Mouse (Mus musculus) lung, embryonic 16.5 days (tissue): Measurements from ENCODE around the gene Tmed2. TPM values are rescaled to one million over a fixed set of nuclear protein-coding genes. Genes with fewer than 3 reads are reported as not detected.

Experiments
- ATAC-seq: fragments of 200-750 bp; cut with Nextera tagmentation; 2 replicates; pipeline ENCODE4 v1.8.0; 2017; ENCODE audit warnings: low read depth, mild to moderate bottlenecking, moderate library complexity
- H3K27ac ChIP-seq: fragments of 300-500 bp; sonication (generic); 2 replicates; pipeline ENCODE4 v1.5.1; 2014; ENCODE audit warnings: mild to moderate bottlenecking, control low read depth, low read length
- H3K27me3 ChIP-seq: fragments of 300-500 bp; sonication (generic); 2 replicates; pipeline ENCODE4 v1.6.1; 2014; ENCODE audit warnings: low read depth, low read length, mixed read lengths; ENCODE audit not compliant: control insufficient read depth, insufficient read depth
- H3K36me3 ChIP-seq: fragments of 300-500 bp; sonication (generic); 2 replicates; pipeline ENCODE4 v1.6.1; 2014; ENCODE audit warnings: low read length; ENCODE audit not compliant: control insufficient read depth, insufficient read depth
- H3K4me1 ChIP-seq: fragments of 300-500 bp; sonication (generic); replicated peaks from 2 replicates; pipeline ENCODE4 v1.6.1; 2014; ENCODE audit warnings: low read length, mixed read lengths; ENCODE audit not compliant: control insufficient read depth, insufficient read depth
- H3K4me2 ChIP-seq: fragments of 300-500 bp; sonication (generic); 2 replicates; pipeline ENCODE4 v1.6.1; 2014; ENCODE audit warnings: low read depth, low read length, control low read depth
- H3K4me3 ChIP-seq: fragments of 300-500 bp; sonication (generic); 2 replicates; pipeline ENCODE4 v1.5.1; 2014; ENCODE audit warnings: mild to moderate bottlenecking, low read length, control low read depth
- H3K9ac ChIP-seq: fragments of 300-500 bp; sonication (generic); 2 replicates; pipeline ENCODE4 v1.6.1; 2014; ENCODE audit warnings: low read length, control low read depth
- H3K9me3 ChIP-seq: fragments of 300-500 bp; sonication (generic); 2 replicates; pipeline ENCODE4 v1.6.1; 2016; ENCODE audit warnings: low read length; ENCODE audit not compliant: control insufficient read depth
- WGBS: fragments of 180-500 bp; shearing (Covaris S2); extraction: QIAGEN DNeasy Blood & Tissue Kit; methylation state at CpG from one replicate; pipeline ENCODE4 v1.1.7; 2014; 5-methylcytosine and 5-hydroxymethylcytosine counted together
- polyA plus RNA-seq: library from polyadenylated mRNA; unstranded; fragments of >200 nt; fragmentation: Nextera tagmentation; extraction: Ambion mirVana; gene quantifications from 2 replicates; pipeline ENCODE4 v1.2.1, GENCODE M21; 2015

Gene Tmed2
- polyA plus RNA-seq, 1 experiment from 2014 or later: 611 TPM

DNA sequence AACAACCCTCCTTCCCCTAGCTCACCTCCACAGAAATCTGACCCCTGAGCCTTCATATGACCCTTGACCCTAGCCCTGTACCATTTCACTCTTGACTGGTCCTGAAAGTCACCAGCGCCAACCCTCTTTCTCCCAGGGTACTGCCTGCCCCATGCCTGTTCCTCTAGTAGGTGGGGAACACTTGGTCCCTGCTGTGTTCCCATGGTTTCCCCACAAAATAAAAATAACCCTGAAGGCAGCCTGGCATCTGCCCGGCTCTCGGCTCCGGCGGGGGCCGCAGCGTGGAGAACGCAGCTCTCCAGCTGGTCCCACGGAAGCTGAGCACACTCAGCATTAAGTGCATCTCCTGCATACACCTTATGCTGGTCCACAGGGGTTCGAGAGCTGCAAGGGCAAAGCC, 21.8 kb upstream of the Tmed2 start:
- no peak overlapping the region for H3K27ac ChIP-seq
- H3K4me3 ChIP-seq: no peak overlapping the region
- WGBS: 87% methylated on average over 10 of the region's 10 CpGs
- H3K4me2 ChIP-seq: no peak overlapping the region
- H3K9me3 ChIP-seq: no peaks in the 10 kb centered on the region
- no peaks in the 10 kb centered on the region for H3K4me1 ChIP-seq
- H3K27me3 ChIP-seq: no peaks in the 10 kb centered on the region
- H3K9ac ChIP-seq: no peak overlapping the region
- no peak for ATAC-seq
- H3K36me3 ChIP-seq: peaks cover 23% of the 10 kb centered on the region

DNA sequence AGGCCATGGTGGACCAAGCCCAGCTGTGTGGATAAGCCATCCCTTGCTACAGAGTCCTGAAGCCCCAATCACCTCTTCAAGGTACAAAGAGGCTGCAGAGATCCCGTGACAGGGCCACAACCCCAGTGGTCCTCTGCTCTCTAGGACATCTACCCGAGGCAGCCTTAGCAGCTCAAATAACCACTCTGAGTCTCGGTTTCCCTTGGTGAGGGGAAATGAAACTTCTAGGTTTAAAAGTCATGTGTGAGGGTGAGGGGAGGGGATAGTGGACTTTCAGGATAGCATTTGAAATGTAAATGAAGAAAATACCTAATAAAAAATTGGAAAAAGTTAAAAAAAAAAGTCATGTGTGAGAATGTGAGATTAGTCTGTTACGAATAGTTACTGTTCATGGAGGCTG, 18.9 kb upstream of the Tmed2 start:
- Histone ChIP-seq H3K9me3 (no peaks in the 10 kb centered on the region), H3K4me2 (no peak overlapping the region), H3K36me3 (peaks cover 18% of the 10 kb centered on the region), H3K4me1 (no peaks in the 10 kb centered on the region), H3K4me3 (no peak overlapping the region), H3K9ac (no peak overlapping the region), H3K27me3 (no peaks in the 10 kb centered on the region), H3K27ac (no peak overlapping the region)
- no peak for ATAC-seq
- WGBS: 83% methylated on average over 4 of the region's 4 CpGs

DNA sequence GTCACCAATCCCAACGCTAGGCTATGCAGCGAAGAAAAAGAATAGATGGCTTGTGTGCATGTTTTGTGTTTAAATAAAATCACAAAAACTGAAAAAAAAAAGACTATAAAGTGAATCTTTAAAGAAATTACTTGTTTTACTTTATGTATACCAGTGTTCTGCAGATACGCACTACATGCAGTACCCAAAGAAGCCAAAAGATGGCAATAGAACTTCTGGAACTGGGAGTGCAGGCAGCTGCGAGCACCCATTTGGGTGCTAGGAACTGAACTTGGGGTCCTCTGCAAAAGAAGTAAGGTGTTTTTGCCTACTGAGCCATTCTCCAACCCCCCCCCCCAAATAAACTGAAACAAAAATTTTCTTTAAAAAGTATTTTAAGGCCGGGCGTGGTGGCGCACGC, 17.5 kb upstream of the Tmed2 start:
- peaks cover under 1% of the 10 kb centered on the region; the same call in 1 of the 2 replicates for H3K4me1 ChIP-seq
- peaks cover 14% of the 10 kb centered on the region for H3K36me3 ChIP-seq
- H3K4me2 ChIP-seq: no peak overlapping the region
- H3K4me3 ChIP-seq: no peak overlapping the region
- ATAC-seq: no peak
- WGBS: 96% methylated on average over 8 of the region's 8 CpGs
- no peaks in the 10 kb centered on the region for H3K9me3 ChIP-seq
- no peak overlapping the region for H3K27ac ChIP-seq
- no peak overlapping the region for H3K9ac ChIP-seq
- no peaks in the 10 kb centered on the region for H3K27me3 ChIP-seq

DNA sequence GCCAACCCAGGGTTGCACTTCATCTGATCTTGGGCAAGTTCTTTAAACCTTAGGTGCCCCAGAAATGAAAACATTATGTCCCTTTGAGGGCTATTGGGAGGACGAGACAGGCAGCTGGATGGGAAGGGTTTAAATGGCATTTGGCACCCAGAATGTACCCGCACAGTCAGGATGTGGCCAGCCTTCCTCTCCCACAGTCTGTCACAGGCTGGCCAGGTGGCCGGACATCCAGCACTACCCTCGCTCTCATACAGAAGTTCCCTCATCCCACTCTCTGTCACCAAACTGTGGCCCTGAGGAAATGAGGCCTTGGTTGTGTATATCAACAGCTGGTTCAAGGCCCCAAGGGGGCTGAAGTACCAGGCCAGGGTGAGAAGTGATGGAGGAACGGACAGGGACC, 15.6 kb upstream of the Tmed2 start:
- H3K9ac ChIP-seq: no peak overlapping the region
- no peaks in the 10 kb centered on the region for H3K27me3 ChIP-seq
- H3K4me2 ChIP-seq: no peak overlapping the region
- peaks cover 19% of the 10 kb centered on the region for H3K4me1 ChIP-seq
- 93% methylated on average over 5 of the region's 5 CpGs for WGBS
- ATAC-seq: no peak
- peaks cover 9% of the 10 kb centered on the region for H3K36me3 ChIP-seq
- H3K9me3 ChIP-seq: no peaks in the 10 kb centered on the region
- H3K4me3 ChIP-seq: no peak overlapping the region
- no peak overlapping the region for H3K27ac ChIP-seq

DNA sequence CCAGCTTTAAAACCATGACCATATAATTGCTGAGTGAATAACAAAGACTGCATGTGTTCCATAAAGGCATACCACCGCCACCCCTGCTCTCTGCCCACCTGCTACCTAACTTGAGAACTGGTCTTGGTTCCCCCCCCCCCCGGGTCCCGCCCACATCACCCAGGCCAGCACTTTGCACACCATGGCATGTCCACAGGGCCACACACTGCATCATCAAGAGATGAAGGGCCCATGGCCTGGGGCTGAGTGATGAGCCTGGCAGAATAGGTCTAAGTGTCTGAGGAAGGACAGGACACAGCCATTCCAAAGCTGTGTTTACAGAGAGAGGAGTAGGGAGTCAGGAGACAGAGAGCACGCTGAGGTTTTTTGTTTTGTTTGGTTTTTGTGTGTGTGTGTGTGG, 12.1 kb upstream of the Tmed2 start:
- H3K9me3 ChIP-seq: no peaks in the 10 kb centered on the region
- H3K36me3 ChIP-seq: peaks cover 2% of the 10 kb centered on the region
- peaks cover 35% of the 10 kb centered on the region for H3K4me1 ChIP-seq
- H3K27me3 ChIP-seq: no peaks in the 10 kb centered on the region
- H3K9ac ChIP-seq: peak overlapping the region; percentile 62; the same call in 1 of the 2 replicates
- no peak for ATAC-seq
- H3K27ac ChIP-seq: peak overlapping the region; percentile 70; the same call in 1 of the 2 replicates
- WGBS: 63% methylated on average over 4 of the region's 4 CpGs
- no peak overlapping the region for H3K4me3 ChIP-seq
- peak overlapping the region; percentile 95 for H3K4me2 ChIP-seq

DNA sequence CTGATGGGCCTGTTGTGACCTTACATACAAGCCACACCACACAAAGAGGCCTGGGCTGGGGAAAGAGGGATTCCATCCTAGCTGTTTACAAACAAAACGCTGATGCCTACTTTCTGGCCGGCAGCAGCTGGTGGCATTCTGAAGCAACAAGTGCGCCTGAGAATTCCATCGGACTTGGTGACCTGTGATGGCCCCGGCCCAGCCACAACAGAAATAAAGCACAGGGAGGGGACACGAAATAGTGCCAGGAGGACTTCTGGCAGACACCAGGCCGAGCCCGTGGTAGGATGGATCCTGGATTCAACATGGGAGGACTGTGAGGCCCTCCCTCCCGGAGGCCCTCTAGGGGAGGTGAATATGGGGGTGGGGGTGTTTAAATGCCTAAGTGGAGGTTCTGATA, 11.7 kb upstream of the Tmed2 start:
- Histone ChIP-seq H3K9ac (peak overlapping the region; percentile 62), H3K36me3 (no peaks in the 10 kb centered on the region), H3K27me3 (no peaks in the 10 kb centered on the region), H3K4me1 (peaks cover 35% of the 10 kb centered on the region), H3K4me2 (peak overlapping the region; percentile 95), H3K27ac (peak overlapping the region; percentile 70), H3K4me3 (peak overlapping the region; percentile 87), H3K9me3 (no peaks in the 10 kb centered on the region)
- ATAC-seq: no peak
- WGBS: 17% methylated on average over 9 of the region's 9 CpGs

DNA sequence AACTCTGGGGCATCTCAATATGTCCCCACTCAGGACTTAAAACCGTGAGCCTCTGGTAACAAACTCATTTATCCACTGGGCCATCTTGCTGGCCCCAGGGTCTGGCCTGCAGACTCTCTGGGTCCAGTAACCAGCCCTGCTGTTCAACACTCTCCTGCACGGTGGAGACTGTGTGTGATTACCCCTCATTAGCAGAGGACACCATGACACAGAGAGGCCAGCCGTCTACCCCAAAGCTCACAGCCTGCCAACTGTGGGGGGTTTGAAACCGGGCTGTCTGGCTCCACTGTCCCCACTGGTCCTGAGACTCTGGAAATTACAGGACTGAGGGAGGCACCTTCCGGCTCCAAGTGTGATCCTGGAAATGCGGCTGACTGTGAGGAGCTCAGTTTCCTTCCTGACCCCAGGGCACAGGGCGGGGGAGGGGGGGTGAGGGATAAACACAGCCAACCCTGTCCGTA, 11.3 kb upstream of the Tmed2 start:
- peak overlapping the region; percentile 95 for H3K4me2 ChIP-seq
- H3K9ac ChIP-seq: peak overlapping the region; percentile 62
- no peaks in the 10 kb centered on the region for H3K36me3 ChIP-seq
- no peaks in the 10 kb centered on the region for H3K27me3 ChIP-seq
- H3K9me3 ChIP-seq: no peaks in the 10 kb centered on the region
- H3K4me3 ChIP-seq: peak overlapping the region; percentile 87
- peak overlapping the region; percentile 70 for H3K27ac ChIP-seq
- peaks cover 35% of the 10 kb centered on the region for H3K4me1 ChIP-seq
- WGBS: 17% methylated on average over 8 of the region's 8 CpGs
- ATAC-seq: no peak

DNA sequence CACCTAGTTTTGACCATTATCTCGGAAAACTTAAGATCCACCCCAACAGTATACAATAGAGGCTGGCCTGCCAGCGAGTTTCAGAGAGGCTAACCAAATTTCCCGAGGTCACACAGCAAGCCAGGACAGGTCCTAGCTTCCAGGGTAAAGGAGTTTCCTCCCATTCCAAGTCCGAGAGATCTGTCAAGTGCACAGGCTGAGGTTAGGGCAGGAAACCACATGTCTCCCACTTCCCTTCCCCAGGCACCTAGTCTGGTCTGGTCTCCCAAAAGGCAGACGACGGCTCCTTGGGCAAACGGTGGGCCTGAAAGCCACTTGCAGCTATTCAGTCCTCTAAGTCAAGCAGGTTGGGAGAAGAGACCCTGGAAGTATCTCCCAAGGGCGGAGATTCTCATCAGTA, 10.8 kb upstream of the Tmed2 start:
- no peak for ATAC-seq
- WGBS: 42% methylated on average over 8 of the region's 8 CpGs
- Histone ChIP-seq H3K36me3 (no peaks in the 10 kb centered on the region), H3K4me3 (peak overlapping the region; percentile 87), H3K4me2 (peak overlapping the region; percentile 95), H3K27ac (peak overlapping the region; percentile 70; the same call in 1 of the 2 replicates), H3K9ac (peak overlapping the region; percentile 86), H3K9me3 (no peaks in the 10 kb centered on the region), H3K27me3 (no peaks in the 10 kb centered on the region), H3K4me1 (peaks cover 35% of the 10 kb centered on the region)

DNA sequence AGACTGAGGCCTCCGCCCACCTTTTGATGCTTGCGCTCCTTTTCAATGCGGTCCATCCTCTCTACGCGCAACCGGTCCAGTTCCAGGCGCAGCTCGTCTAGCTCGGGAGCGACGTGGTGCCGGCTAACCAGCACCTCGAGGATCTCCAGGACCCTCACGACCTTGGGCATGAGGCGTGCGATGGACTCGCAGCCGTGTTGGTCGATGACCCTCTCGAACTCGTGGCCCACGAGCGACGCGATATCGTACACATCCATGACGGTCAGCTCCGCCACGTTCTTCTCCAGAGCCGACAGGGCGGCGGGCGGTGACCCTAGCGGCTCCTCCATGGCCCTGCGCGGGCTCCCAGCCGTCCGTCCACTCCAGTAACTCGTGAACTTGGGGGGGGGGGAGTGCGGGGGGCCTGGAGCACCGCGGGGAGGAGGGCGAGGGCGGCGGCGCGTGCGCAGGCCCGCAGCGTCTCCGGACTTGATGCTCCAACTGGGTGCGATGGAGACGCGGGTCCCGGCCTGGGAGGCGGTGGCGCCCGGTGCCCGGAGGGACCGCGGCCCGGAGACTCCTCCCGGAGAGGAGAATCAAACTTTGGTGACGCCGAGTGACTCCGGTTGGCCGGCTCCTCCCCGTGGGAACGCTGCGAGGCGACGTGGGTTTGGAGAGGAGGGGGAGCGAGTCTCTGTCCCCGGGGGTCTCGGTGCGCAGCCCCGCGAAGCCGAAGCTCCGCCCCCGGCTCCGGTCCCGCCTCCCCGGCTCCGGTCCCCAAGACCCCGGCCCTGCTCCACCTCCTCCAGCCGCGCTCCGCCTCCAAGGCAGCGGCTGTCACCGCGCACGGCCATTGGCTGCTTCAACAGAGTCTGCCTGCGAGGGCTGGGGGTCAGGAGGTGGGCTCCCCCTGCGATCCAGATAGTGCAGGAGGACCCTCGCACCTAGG, 9.6 kb upstream of the Tmed2 start, which contains the start of gene Rilpl1:
Rilpl1 (minus strand) TSS at position 737 of the 928 bp plus-strand sequence.
- Histone ChIP-seq H3K9ac (peak within 1 kb of the TSS; percentile 86), H3K4me2 (peak within 1 kb of the TSS; percentile 95), H3K9me3 (no peaks in the 10 kb centered on the region), H3K4me1 (peaks cover 35% of the 10 kb centered on the region), H3K27me3 (no peaks in the 10 kb centered on the region), H3K27ac (peak within 1 kb of the TSS; percentile 88), H3K36me3 (no peaks in the 10 kb centered on the region), H3K4me3 (peak within 1 kb of the TSS; percentile 87)
- WGBS: under 1% methylated on average over 92 of the region's 96 CpGs
- peak; percentile 93 for ATAC-seq
